Mouse (Mus musculus): ENCODE data around the gene Alg11.

Alg11 gene

GRCm38 (mm10) chr8:22061126-22061525 lies 605 bp downstream of the Alg11 start:
- no peak for DNase-seq (ENCODE audit: low spot score)

GRCm38 (mm10) chr8:22079313-22080007 lies 18.9 kb downstream of the Alg11 start:
- no peak for DNase-seq (ENCODE audit: low spot score)

GRCm38 (mm10) chr8:22089226-22089625 lies 28.7 kb downstream of the Alg11 start:
- DNase-seq (ENCODE audit: low spot score) = no peak

- no peak for DNase-seq (ENCODE audit: low spot score)
Observed at GRCm38 (mm10) chr8:22091568-22091967, 31.0 kb downstream of the Alg11 start.

- no peak for DNase-seq (ENCODE audit: low spot score)
Observed at GRCm38 (mm10) chr8:22107020-22107419, 46.5 kb downstream of the Alg11 start.
